Mouse (Mus musculus): ENCODE measurements around the gene Skap1.
"Not testable (repeated sequence)": the region's sequence is repeated elsewhere in the genome, so short reads cannot be mapped to it uniquely, and the experiment has no call there.

- TF ChIP-seq EP300, CTCF (IDR thresholded peaks at IDR 0.05; ENCODE audit: low read depth): not testable (repeated sequence)
Measured at GRCm38 (mm10) chr11:96778061-96778627, 313.8 kb downstream of the Skap1 start.

Measured in heart, postnatal 0 days (tissue).